Mouse (Mus musculus) limb, embryonic 11.5 days (tissue): ENCODE measurements around the gene Tmub1. TPM values are rescaled to one million over a fixed set of nuclear protein-coding genes. Genes with fewer than 3 reads are reported as not detected.
A peak's percentile ranks its signal among the peaks of the same experiment; 100 is the strongest.

ENCODE experiments used
- ATAC-seq: fragments of 200-750 bp; cut with Nextera tagmentation; 2 replicates; pipeline ENCODE4 v1.8.0; 2017; ENCODE audit warnings: low read depth; ENCODE audit not compliant: insufficient number of reproducible peaks, low FRiP score, low TSS enrichment
- DNase-seq: peaks from one replicate; pipeline ENCODE4 v3.0.0-alpha.2; 2015; ENCODE audit warnings: low spot score
- H3K27ac ChIP-seq: fragments of 300-500 bp; sonication (generic); replicated peaks from 2 replicates; pipeline ENCODE4 v1.5.1; 2014; ENCODE audit warnings: low read depth, mild to moderate bottlenecking, low read length
- H3K27me3 ChIP-seq: fragments of 300-500 bp; sonication (generic); 2 replicates; pipeline ENCODE4 v1.6.1; 2014; ENCODE audit warnings: mild to moderate bottlenecking, low read length, mixed read lengths; ENCODE audit not compliant: control insufficient read depth, insufficient read depth
- H3K36me3 ChIP-seq: fragments of 300-500 bp; sonication (generic); 2 replicates; pipeline ENCODE4 v1.6.1; 2014; ENCODE audit warnings: mild to moderate bottlenecking, low read length, moderate library complexity, mixed read lengths; ENCODE audit not compliant: control insufficient read depth, insufficient read depth
- H3K4me1 ChIP-seq: fragments of 300-500 bp; sonication (generic); 2 replicates; pipeline ENCODE4 v1.6.1; 2014; ENCODE audit warnings: low read length, mixed read lengths; ENCODE audit not compliant: control insufficient read depth, insufficient read depth
- H3K4me2 ChIP-seq: fragments of 300-500 bp; sonication (generic); 2 replicates; pipeline ENCODE4 v1.6.1; 2014; ENCODE audit warnings: low read depth, mild to moderate bottlenecking, moderate library complexity; ENCODE audit not compliant: severe bottlenecking
- H3K4me3 ChIP-seq: fragments of 300-500 bp; sonication (generic); 2 replicates; pipeline ENCODE4 v1.5.1; 2014; ENCODE audit warnings: low read depth, low read length
- H3K9ac ChIP-seq: fragments of 300-500 bp; sonication (generic); 2 replicates; pipeline ENCODE4 v1.6.1; 2014; ENCODE audit warnings: mild to moderate bottlenecking, low read length
- H3K9me3 ChIP-seq: fragments of 300-500 bp; sonication (generic); 2 replicates; pipeline ENCODE4 v1.6.1; 2016; ENCODE audit warnings: low read length; ENCODE audit not compliant: control insufficient read depth
- WGBS: fragments of 180-500 bp; shearing (Covaris S2); extraction: QIAGEN DNeasy Blood & Tissue Kit; methylation state at CpG from one replicate; pipeline ENCODE4 v1.1.7; 2014; 5-methylcytosine and 5-hydroxymethylcytosine counted together
- polyA plus RNA-seq: library from polyadenylated mRNA; unstranded; fragments of >200 nt; fragmentation: Nextera tagmentation; extraction: Ambion mirVana; gene quantifications from 2 replicates; pipeline ENCODE4 v1.2.1, GENCODE M21; 2014

Tmub1 gene
- polyA plus RNA-seq, 1 experiment from 2014 or later: 25.4 TPM

GRCm38 (mm10) chr5:24413042-24413693 lies 34.5 kb downstream of the Tmub1 start, which contains the start of gene Asic3:
TSS of gene Asic3 (plus strand) at chr5:24413392.
- DNase-seq: no peak
- no peaks in the 10 kb centered on the region for H3K36me3 ChIP-seq
- H3K4me1 ChIP-seq: peaks cover 6% of the 10 kb centered on the region; the same call in 1 of the 2 replicates
- no peaks in the 10 kb centered on the region for H3K9me3 ChIP-seq
- no peak within 1 kb of the TSS; the same call in 1 of the 2 replicates for H3K4me2 ChIP-seq
- H3K9ac ChIP-seq: 0 out of 2 replicates have a peak within 1 kb of the TSS, but pooled peaks have one; percentile 12
- 39% methylated on average over 11 of the region's 11 CpGs for WGBS
- no peak within 1 kb of the TSS for H3K27ac ChIP-seq
- no peaks in the 10 kb centered on the region; the same call in 1 of the 2 replicates for H3K27me3 ChIP-seq
- ATAC-seq: 0 out of 2 replicates have a peak, but pooled peaks have one; percentile 10
- H3K4me3 ChIP-seq: no peak within 1 kb of the TSS

GRCm38 (mm10) chr5:24412063-24412462 lies 35.6 kb downstream of the Tmub1 start:
- no peaks in the 10 kb centered on the region; the same call in 1 of the 2 replicates for H3K27me3 ChIP-seq
- no peak overlapping the region for H3K4me2 ChIP-seq
- no peaks in the 10 kb centered on the region for H3K9me3 ChIP-seq
- H3K4me1 ChIP-seq: peaks cover 6% of the 10 kb centered on the region; the same call in 1 of the 2 replicates
- H3K27ac ChIP-seq: no peak overlapping the region
- no peak for DNase-seq
- no peak for ATAC-seq
- H3K4me3 ChIP-seq: no peak overlapping the region
- H3K36me3 ChIP-seq: no peaks in the 10 kb centered on the region
- WGBS: 89% methylated on average over 2 of the region's 2 CpGs
- H3K9ac ChIP-seq: no peak overlapping the region

DNA sequence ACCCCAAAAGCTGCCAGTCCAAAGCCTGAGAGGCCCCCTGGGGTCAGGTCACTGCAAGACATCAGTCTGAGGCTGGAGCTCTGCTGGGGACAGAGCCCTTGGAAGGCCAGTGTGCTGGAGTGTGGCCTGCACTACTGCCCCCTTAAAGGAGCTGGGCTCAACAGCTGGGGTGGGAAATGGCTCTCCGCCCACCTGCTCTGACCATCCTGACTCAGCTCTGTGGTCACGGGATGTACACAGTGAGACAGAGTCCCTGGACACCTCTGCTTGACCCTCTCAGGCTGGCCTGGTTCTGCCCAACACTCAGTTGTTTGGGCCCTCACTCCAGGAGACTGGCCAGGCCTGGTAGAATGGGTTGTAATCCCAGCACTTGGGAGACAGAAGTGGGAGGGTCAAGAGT lies 38.2 kb downstream of the Tmub1 start:
- ATAC-seq (no peak), DNase-seq (no peak)
- Histone ChIP-seq H3K4me3 (no peak overlapping the region), H3K9ac (no peak overlapping the region), H3K4me2 (no peak overlapping the region), H3K4me1 (peaks cover 6% of the 10 kb centered on the region; the same call in 1 of the 2 replicates), H3K27me3 (no peaks in the 10 kb centered on the region), H3K36me3 (peaks cover 3% of the 10 kb centered on the region; the same call in 1 of the 2 replicates), H3K27ac (no peak overlapping the region), H3K9me3 (no peaks in the 10 kb centered on the region)
- 83% methylated on average over 2 of the region's 2 CpGs for WGBS

DNA sequence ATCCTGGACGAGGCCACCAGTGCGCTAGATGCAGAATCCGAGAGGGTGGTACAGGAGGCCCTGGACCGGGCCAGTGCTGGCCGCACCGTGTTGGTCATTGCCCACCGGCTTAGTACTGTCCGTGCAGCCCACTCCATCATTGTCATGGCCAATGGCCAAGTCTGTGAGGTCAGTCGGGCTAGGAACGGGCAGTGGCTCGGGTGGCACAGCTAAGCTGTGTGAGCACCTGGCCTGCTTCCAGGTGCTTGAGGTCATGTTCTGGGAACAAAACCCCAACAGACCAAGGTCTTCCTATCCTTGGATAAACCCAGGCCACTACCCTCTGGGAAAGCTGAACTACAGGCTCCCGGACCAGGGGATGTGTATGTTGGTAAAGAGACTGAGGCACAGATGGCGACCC lies 39.0 kb downstream of the Tmub1 start:
- Histone ChIP-seq H3K36me3 (peaks cover 3% of the 10 kb centered on the region; the same call in 1 of the 2 replicates), H3K4me2 (no peak overlapping the region), H3K4me1 (peaks cover 3% of the 10 kb centered on the region; the same call in 1 of the 2 replicates), H3K27ac (no peak overlapping the region), H3K27me3 (no peaks in the 10 kb centered on the region), H3K9ac (no peak overlapping the region), H3K4me3 (no peak overlapping the region), H3K9me3 (no peaks in the 10 kb centered on the region)
- WGBS: 95% methylated on average over 13 of the region's 13 CpGs
- ATAC-seq (no peak), DNase-seq (no peak)

GRCm38 (mm10) chr5:24405389-24405876 lies 42.2 kb downstream of the Tmub1 start:
- no peak overlapping the region for H3K4me3 ChIP-seq
- no peak for ATAC-seq
- H3K4me2 ChIP-seq: no peak overlapping the region
- no peak for DNase-seq
- H3K4me1 ChIP-seq: no peaks in the 10 kb centered on the region
- no peaks in the 10 kb centered on the region for H3K27me3 ChIP-seq
- H3K27ac ChIP-seq: no peak overlapping the region
- WGBS: 48% methylated on average over 3 of the region's 3 CpGs
- H3K9ac ChIP-seq: no peak overlapping the region
- no peaks in the 10 kb centered on the region for H3K9me3 ChIP-seq
- peaks cover 4% of the 10 kb centered on the region; the same call in 1 of the 2 replicates for H3K36me3 ChIP-seq

- no peak overlapping the region for H3K4me3 ChIP-seq
- WGBS: 88% methylated on average over 6 of the region's 6 CpGs
- peaks cover 4% of the 10 kb centered on the region; the same call in 1 of the 2 replicates for H3K36me3 ChIP-seq
- no peak overlapping the region for H3K4me2 ChIP-seq
- H3K27ac ChIP-seq: no peak overlapping the region
- DNase-seq: no peak
- ATAC-seq: no peak
- H3K9ac ChIP-seq: no peak overlapping the region
- no peaks in the 10 kb centered on the region for H3K9me3 ChIP-seq
- H3K27me3 ChIP-seq: no peaks in the 10 kb centered on the region
- no peaks in the 10 kb centered on the region for H3K4me1 ChIP-seq
Measured at GRCm38 (mm10) chr5:24404594-24405360, 42.9 kb downstream of the Tmub1 start.

GRCm38 (mm10) chr5:24401969-24402368 lies 45.7 kb downstream of the Tmub1 start:
- 88% methylated on average over 9 of the region's 9 CpGs for WGBS
- H3K36me3 ChIP-seq: peaks cover 4% of the 10 kb centered on the region; the same call in 1 of the 2 replicates
- no peak overlapping the region for H3K9ac ChIP-seq
- H3K4me3 ChIP-seq: no peak overlapping the region
- H3K9me3 ChIP-seq: no peaks in the 10 kb centered on the region
- no peak for DNase-seq
- no peak overlapping the region for H3K4me2 ChIP-seq
- no peak for ATAC-seq
- no peak overlapping the region for H3K27ac ChIP-seq
- no peaks in the 10 kb centered on the region for H3K27me3 ChIP-seq
- no peaks in the 10 kb centered on the region for H3K4me1 ChIP-seq

- no peaks in the 10 kb centered on the region for H3K9me3 ChIP-seq
- peaks cover 4% of the 10 kb centered on the region; the same call in 1 of the 2 replicates for H3K36me3 ChIP-seq
- H3K9ac ChIP-seq: no peak overlapping the region
- no peak overlapping the region for H3K4me3 ChIP-seq
- H3K4me2 ChIP-seq: no peak overlapping the region
- no peak overlapping the region for H3K27ac ChIP-seq
- no peaks in the 10 kb centered on the region for H3K4me1 ChIP-seq
- 87% methylated on average over 5 of the region's 5 CpGs for WGBS
- DNase-seq: no peak
- no peaks in the 10 kb centered on the region for H3K27me3 ChIP-seq
- ATAC-seq: no peak
Measured at GRCm38 (mm10) chr5:24400911-24401605, 46.6 kb downstream of the Tmub1 start.
